In genomic region chr14:115017410-115018153, GRCm38 (mm10) we compare ENCODE assay signal across 8 mouse cellular contexts.
DNase-seq lines count a peak whose midpoint lies in the region; ATAC-seq and TF ChIP-seq lines count a peak whose summit lies in the region.

No protein-coding gene starts in this region.

- TF ChIP-seq EP300 in heart, adult 2 months (IDR thresholded peaks at IDR 0.05; ENCODE audit: insufficient read depth, low read depth, low read length): no peak

- H3K79me2 ChIP-seq in heart, adult 2 months (replicated peaks; ENCODE audit: control insufficient read depth, insufficient read depth, low read length): no peaks in the 10 kb centered on the region

- no peak overlapping the region for H3K27ac ChIP-seq in embryonic facial prominence, embryonic 10.5 days (replicated peaks)
- H3K27ac ChIP-seq in heart, adult 2 months: no peak overlapping the region
- no peak overlapping the region for H3K27ac ChIP-seq in limb, embryonic 12.5 days
- no peak overlapping the region for H3K27ac ChIP-seq in midbrain, embryonic 12.5 days (replicated peaks)

- no peaks in the 10 kb centered on the region for H3K9me3 ChIP-seq in embryonic facial prominence, embryonic 10.5 days
- no peaks in the 10 kb centered on the region for H3K9me3 ChIP-seq in limb, embryonic 12.5 days
- H3K9me3 ChIP-seq in midbrain, embryonic 12.5 days: no peaks in the 10 kb centered on the region

- 26% methylated on average over 22 of the region's 22 CpGs for WGBS in embryonic facial prominence, embryonic 10.5 days
- 13% methylated on average over 22 of the region's 22 CpGs for WGBS in heart, adult 2 months
- WGBS in limb, embryonic 12.5 days: 24% methylated on average over 22 of the region's 22 CpGs
- WGBS in midbrain, embryonic 12.5 days: 21% methylated on average over 22 of the region's 22 CpGs

- no peak; the same call in 1 of the 2 replicates for ATAC-seq in limb, embryonic 12.5 days (ENCODE audit: insufficient number of reproducible peaks, insufficient read depth, low FRiP score, low TSS enrichment, low read depth)
- ATAC-seq in midbrain, embryonic 12.5 days (ENCODE audit: low FRiP score, low read depth): peak; percentile 89

- no peaks in the 10 kb centered on the region for H3K27me3 ChIP-seq in embryonic facial prominence, embryonic 10.5 days (replicated peaks; ENCODE audit: low read depth, poor library complexity, severe bottlenecking)
- H3K27me3 ChIP-seq in heart, adult 2 months (ENCODE audit: control insufficient read depth, insufficient read depth, low read length): peaks cover 1% of the 10 kb centered on the region; the same call in 1 of the 2 replicates
- no peaks in the 10 kb centered on the region for H3K27me3 ChIP-seq in limb, embryonic 12.5 days
- H3K27me3 ChIP-seq in midbrain, embryonic 12.5 days: no peaks in the 10 kb centered on the region

- no peak for TF ChIP-seq POLR2A in heart, adult 2 months (IDR thresholded peaks at IDR 0.05; ENCODE audit: insufficient read depth, low read depth, low read length)

- H3K36me3 ChIP-seq in embryonic facial prominence, embryonic 10.5 days (replicated peaks): no peaks in the 10 kb centered on the region
- H3K36me3 ChIP-seq in heart, adult 2 months (ENCODE audit: control insufficient read depth, insufficient read depth, low read length): no peaks in the 10 kb centered on the region
- no peaks in the 10 kb centered on the region for H3K36me3 ChIP-seq in limb, embryonic 12.5 days
- H3K36me3 ChIP-seq in midbrain, embryonic 12.5 days: no peaks in the 10 kb centered on the region

- DNase-seq in adrenal gland, adult 8-10 months: peak; percentile 4
- peak; percentile 75 for DNase-seq in embryonic facial prominence, embryonic 10.5 days (ENCODE audit: low spot score)
- peak; percentile 53 to 54 for DNase-seq in heart, adult 2 months
- peak; percentile 65 for DNase-seq in kidney, adult 18-20 months
- DNase-seq in right cerebral cortex, postnatal 4 days: peak; percentile 57
- DNase-seq in urinary bladder, postnatal 4 days (ENCODE audit: low spot score in 2 of 2): peak; percentile 37 to 60

- peak overlapping the region; percentile 54 for H3K4me2 ChIP-seq in limb, embryonic 12.5 days
- peak overlapping the region; percentile 55 for H3K4me2 ChIP-seq in midbrain, embryonic 12.5 days (replicated peaks)

- intact Hi-C loops in heart, adult 2 months (cut with DNase I): loop anchor here (2.0 kb wide), 2 partner anchors 25 to 375 kb away; no protein-coding TSS in a partner anchor

- H3K4me3 ChIP-seq in embryonic facial prominence, embryonic 10.5 days: peak overlapping the region; percentile 47
- H3K4me3 ChIP-seq in heart, adult 2 months: no peak overlapping the region; the same call in 1 of the 2 replicates
- peak overlapping the region; percentile 31 for H3K4me3 ChIP-seq in limb, embryonic 12.5 days (replicated peaks)
- H3K4me3 ChIP-seq in midbrain, embryonic 12.5 days: peak overlapping the region; percentile 30

- peaks cover 8% of the 10 kb centered on the region; the same call in 1 of the 2 replicates for H3K4me1 ChIP-seq in embryonic facial prominence, embryonic 10.5 days
- H3K4me1 ChIP-seq in heart, adult 2 months (ENCODE audit: control insufficient read depth, insufficient read depth, low read length): peaks cover 1% of the 10 kb centered on the region
- no peaks in the 10 kb centered on the region for H3K4me1 ChIP-seq in limb, embryonic 12.5 days (replicated peaks)
- no peaks in the 10 kb centered on the region for H3K4me1 ChIP-seq in midbrain, embryonic 12.5 days

- TF ChIP-seq CTCF in heart, adult 2 months (IDR thresholded peaks at IDR 0.05): peak; percentile 78

- H3K9ac ChIP-seq in heart, adult 2 months (ENCODE audit: low read depth, low read length): no peak overlapping the region
- no peak overlapping the region for H3K9ac ChIP-seq in limb, embryonic 12.5 days (replicated peaks)
- no peak overlapping the region for H3K9ac ChIP-seq in midbrain, embryonic 12.5 days (replicated peaks)

Comparison
In these comparisons a context has a peak if more than half of its experiments do, and no peak if none do; other contexts are left out.
1. DNase-seq: peak in every context shown above with its lines; median percentile 75 in embryonic facial prominence, embryonic 10.5 days; 65 in kidney, adult 18-20 months; 57 in right cerebral cortex, postnatal 4 days; 54 in heart, adult 2 months; 48 in urinary bladder, postnatal 4 days; 4 in adrenal gland, adult 8-10 months.